Mouse (Mus musculus): ENCODE measurements around the gene Cyp2d26. TPM values are rescaled to one million over a fixed set of nuclear protein-coding genes. Genes with fewer than 3 reads are reported as not detected.

Gene Cyp2d26
- polyA plus RNA-seq, 1 experiment: 3.2 TPM

DNA sequence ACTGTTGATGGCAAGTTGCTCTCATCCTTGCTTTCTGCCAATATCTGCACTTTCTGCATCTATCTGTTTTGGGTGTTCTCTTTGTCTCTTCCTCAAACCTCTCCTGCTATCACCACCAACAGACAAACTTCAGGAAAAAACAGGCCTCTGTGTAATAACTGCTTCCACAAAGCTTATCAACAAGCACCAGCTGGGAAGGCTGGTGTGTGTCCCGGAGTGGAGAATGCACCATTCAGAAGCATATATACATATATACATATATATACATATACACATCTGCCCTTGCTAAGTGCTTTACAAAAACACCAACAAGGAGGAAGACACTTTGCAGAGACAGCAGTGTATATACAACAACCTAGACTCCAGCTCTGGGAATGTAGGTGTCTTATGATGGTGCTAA lies 16.5 kb upstream of the Cyp2d26 start:
- WGBS: 63% methylated on average over 1 of the region's 1 CpGs
- no peak overlapping the region for H3K27ac ChIP-seq (ENCODE audit: control insufficient read depth, insufficient read depth, low read depth, low read length, poor library complexity)
- no peak overlapping the region for H3K4me3 ChIP-seq (replicated peaks; ENCODE audit: control insufficient read depth, low read depth, low read length)
- no peak for TF ChIP-seq POLR2A (IDR thresholded peaks at IDR 0.05; ENCODE audit: borderline replicate concordance, control insufficient read depth, low read depth, low read length)
- no peak for TF ChIP-seq CTCF (IDR thresholded peaks at IDR 0.05; ENCODE audit: control insufficient read depth, insufficient read depth, low read length)
- no peaks in the 10 kb centered on the region for H3K4me1 ChIP-seq (ENCODE audit: control insufficient read depth, insufficient read depth, low read length)

DNA sequence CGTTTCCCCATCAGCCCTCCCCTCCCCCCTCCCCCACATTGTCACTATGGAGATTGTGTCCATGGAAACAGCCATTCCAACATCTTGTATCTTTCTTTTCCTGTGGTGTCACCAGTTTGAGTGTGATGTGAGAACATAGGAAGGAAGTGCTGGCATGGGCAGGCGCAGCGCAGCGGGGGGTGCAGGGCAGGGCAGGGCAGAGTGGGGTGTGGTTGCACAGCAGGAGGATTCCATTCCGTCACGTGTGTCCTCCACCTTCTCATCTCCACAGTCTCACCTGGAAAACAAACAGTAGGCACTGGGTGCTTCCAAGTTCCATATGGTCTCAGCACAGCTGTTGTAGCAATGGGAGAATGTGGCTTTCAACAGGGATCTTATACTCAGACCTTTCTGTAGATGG lies 15.4 kb upstream of the Cyp2d26 start:
- 60% methylated on average over 6 of the region's 6 CpGs for WGBS
- no peak overlapping the region for H3K4me3 ChIP-seq (replicated peaks; ENCODE audit: control insufficient read depth, low read depth, low read length)
- H3K27ac ChIP-seq (ENCODE audit: control insufficient read depth, insufficient read depth, low read depth, low read length, poor library complexity): no peak overlapping the region
- no peaks in the 10 kb centered on the region for H3K4me1 ChIP-seq (ENCODE audit: control insufficient read depth, insufficient read depth, low read length)
- TF ChIP-seq POLR2A (IDR thresholded peaks at IDR 0.05; ENCODE audit: borderline replicate concordance, control insufficient read depth, low read depth, low read length): no peak
- TF ChIP-seq CTCF (IDR thresholded peaks at IDR 0.05; ENCODE audit: control insufficient read depth, insufficient read depth, low read length): no peak

DNA sequence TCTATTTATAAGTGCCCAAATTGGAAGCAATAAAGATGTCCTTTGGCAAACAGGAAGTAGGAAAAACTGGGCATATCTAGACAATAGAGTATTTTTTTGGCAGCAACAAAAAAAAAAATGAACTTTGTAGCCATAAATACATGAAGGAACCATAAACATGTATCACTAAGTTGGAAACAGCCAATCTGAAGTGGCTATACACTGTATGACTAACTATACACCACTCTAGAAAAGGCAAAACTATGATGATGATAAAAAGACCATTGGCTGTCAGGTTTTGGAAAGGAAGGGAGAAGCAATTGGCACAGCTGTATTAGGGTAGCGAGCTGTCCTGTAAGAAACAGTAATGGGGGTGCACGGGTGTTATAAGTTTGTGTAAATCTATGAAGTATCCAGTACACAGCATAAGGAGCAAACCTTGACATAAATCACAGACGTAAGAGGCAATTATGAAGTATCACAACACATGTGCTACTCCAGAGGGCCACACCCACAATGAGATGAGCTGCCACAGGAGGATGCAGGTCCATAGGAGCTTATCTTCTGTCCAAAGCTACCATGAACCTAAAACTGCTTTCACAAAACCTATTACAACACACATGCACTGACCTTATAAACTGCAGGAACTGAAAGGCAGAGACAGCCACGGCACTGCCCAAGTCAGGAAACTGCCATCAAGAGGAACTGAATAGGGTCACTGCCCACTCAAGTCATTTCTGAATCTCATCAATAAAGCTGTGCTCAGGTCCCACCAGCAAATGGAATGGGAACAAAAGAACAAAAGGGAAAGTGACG lies 13.1 kb upstream of the Cyp2d26 start:
- 64% methylated on average over 5 of the region's 5 CpGs for WGBS
- H3K27ac ChIP-seq (ENCODE audit: control insufficient read depth, insufficient read depth, low read depth, low read length, poor library complexity): no peak overlapping the region
- TF ChIP-seq CTCF (IDR thresholded peaks at IDR 0.05; ENCODE audit: control insufficient read depth, insufficient read depth, low read length): no peak
- TF ChIP-seq POLR2A (IDR thresholded peaks at IDR 0.05; ENCODE audit: borderline replicate concordance, control insufficient read depth, low read depth, low read length): no peak
- H3K4me3 ChIP-seq (replicated peaks; ENCODE audit: control insufficient read depth, low read depth, low read length): no peak overlapping the region
- no peaks in the 10 kb centered on the region for H3K4me1 ChIP-seq (ENCODE audit: control insufficient read depth, insufficient read depth, low read length)

DNA sequence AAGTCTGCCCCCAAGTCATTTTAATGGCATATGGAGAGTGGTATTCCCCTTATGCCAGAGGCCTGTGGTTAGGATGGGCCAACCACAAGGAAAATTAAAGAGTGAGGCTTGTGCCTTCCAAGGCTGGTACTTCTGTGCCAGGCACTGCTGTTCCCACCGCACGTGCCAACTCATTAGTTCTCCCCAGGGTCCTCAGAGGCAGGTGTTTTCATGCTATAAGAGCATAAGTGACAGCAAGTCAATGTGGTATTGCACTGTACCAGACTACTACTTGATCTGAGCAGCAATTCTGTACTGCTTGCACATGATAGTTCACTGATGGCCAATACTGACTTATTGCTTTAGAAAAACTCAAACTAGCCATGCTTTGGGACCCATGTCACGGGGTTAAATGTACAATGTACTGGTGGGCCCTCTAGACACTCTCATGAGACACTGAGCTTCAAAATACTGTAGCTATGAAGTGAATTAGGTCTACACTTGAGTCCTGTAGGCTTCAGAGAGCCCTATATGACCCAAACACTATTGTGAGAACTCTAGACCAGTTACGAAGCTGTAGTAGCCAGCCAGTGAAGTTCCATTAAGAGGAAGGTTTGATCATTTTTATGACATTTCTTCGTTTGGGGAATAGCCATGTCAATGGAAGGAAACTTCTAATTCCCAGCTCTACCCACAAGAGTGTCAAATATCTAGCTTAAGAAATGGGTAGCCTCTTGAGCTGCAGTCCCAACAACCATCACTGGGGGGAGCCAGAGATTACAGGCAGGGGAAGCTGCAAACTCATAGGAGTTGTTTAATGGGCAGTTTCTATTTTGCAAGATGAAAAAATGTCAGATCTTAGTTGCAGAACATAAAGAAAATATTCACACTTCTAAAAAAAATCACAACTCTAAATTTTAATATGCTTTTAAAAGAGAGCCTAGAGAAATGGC lies 10.9 kb upstream of the Cyp2d26 start:
- no peak overlapping the region for H3K27ac ChIP-seq (ENCODE audit: control insufficient read depth, insufficient read depth, low read depth, low read length, poor library complexity)
- no peaks in the 10 kb centered on the region for H3K4me1 ChIP-seq (ENCODE audit: control insufficient read depth, insufficient read depth, low read length)
- H3K4me3 ChIP-seq (replicated peaks; ENCODE audit: control insufficient read depth, low read depth, low read length): no peak overlapping the region
- TF ChIP-seq POLR2A (IDR thresholded peaks at IDR 0.05; ENCODE audit: borderline replicate concordance, control insufficient read depth, low read depth, low read length) (no peak), CTCF (IDR thresholded peaks at IDR 0.05; ENCODE audit: control insufficient read depth, insufficient read depth, low read length) (peak; percentile 83)
- 68% methylated on average over 5 of the region's 5 CpGs for WGBS

DNA sequence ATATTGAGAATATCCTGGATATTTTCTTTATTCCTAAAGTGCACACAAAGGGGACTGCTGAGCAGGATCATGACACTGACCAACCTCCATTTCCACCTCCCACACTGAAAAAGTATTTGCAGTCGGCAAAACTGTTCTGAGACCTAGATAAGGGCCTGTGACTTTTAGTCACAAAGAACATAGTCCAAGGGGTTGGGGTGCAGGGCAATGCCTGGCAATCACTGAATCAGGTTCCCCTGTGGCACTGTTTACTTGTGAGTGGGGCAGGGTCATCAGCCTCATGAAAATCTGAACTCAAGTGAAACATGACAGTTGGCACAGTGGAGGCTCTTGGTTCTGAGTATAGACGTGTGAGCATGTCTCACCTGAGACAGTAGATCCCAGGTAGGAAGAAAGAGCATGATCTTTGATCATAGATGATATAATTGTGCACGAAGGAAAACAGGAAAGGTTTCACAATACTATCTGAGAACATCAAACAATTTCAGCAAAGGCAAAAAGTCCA lies 1.9 kb upstream of the Cyp2d26 start:
- Histone ChIP-seq H3K27ac (ENCODE audit: control insufficient read depth, insufficient read depth, low read depth, low read length, poor library complexity) (no peak overlapping the region), H3K4me1 (ENCODE audit: control insufficient read depth, insufficient read depth, low read length) (no peaks in the 10 kb centered on the region), H3K4me3 (replicated peaks; ENCODE audit: control insufficient read depth, low read depth, low read length) (no peak overlapping the region)
- 75% methylated on average over 3 of the region's 3 CpGs for WGBS
- TF ChIP-seq POLR2A (IDR thresholded peaks at IDR 0.05; ENCODE audit: borderline replicate concordance, control insufficient read depth, low read depth, low read length) (no peak), CTCF (IDR thresholded peaks at IDR 0.05; ENCODE audit: control insufficient read depth, insufficient read depth, low read length) (no peak)

DNA sequence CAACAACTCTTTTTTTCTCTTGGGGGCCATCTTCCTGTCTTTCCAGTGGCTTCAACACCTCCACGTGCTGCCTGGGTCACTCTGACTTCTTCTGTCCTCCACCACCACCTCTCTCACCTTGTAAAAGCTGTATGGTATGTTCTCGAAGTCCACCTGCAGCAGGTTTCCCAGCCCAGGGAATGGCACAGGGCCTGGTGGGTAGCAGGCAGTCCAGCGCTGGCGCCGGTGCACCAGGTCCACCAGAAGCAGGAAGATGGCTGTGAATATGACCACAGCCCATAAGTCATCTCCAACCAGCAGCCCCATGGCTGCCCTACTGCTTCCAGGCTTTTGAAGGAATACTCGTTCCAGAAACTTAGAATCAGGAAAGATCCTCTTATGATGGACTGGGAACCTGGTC lies 226 bp downstream of the Cyp2d26 start:
- 71% methylated on average over 6 of the region's 6 CpGs for whole genome bisulfite sequencing
- Histone ChIP-seq H3K4me3 (replicated peaks; ENCODE audit: control insufficient read depth, low read depth, low read length) (no peak overlapping the region), H3K4me1 (ENCODE audit: control insufficient read depth, insufficient read depth, low read length) (no peaks in the 10 kb centered on the region), H3K27ac (ENCODE audit: control insufficient read depth, insufficient read depth, low read depth, low read length, poor library complexity) (no peak overlapping the region)
- no peak for TF ChIP-seq CTCF (IDR thresholded peaks at IDR 0.05; ENCODE audit: control insufficient read depth, insufficient read depth, low read length)
- no peak for TF ChIP-seq POLR2A (IDR thresholded peaks at IDR 0.05; ENCODE audit: borderline replicate concordance, control insufficient read depth, low read depth, low read length)

DNA sequence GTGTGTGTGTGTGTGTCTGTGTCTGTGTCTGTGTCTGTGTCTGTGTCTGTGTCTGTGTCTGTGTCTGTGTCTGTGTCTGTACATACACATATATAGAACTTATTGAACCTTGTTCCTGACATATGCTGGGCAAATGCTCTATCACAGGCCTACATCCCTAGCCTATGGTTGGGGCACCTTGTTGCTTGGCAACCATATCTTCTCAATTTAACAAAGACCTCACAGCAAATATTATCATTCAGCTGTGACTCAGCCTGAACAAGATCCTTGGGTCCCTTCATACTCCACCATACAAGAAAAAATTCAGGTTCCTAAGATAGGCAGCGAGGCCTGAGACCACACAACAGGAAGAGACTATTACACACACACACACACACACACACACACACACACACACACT lies 640 bp downstream of the Cyp2d26 start:
- no peak overlapping the region for H3K27ac ChIP-seq (ENCODE audit: control insufficient read depth, insufficient read depth, low read depth, low read length, poor library complexity)
- no peak overlapping the region for H3K4me3 ChIP-seq (replicated peaks; ENCODE audit: control insufficient read depth, low read depth, low read length)
- 25% methylated on average over 1 of the region's 1 CpGs for WGBS
- TF ChIP-seq POLR2A (IDR thresholded peaks at IDR 0.05; ENCODE audit: borderline replicate concordance, control insufficient read depth, low read depth, low read length): no peak
- no peak for TF ChIP-seq CTCF (IDR thresholded peaks at IDR 0.05; ENCODE audit: control insufficient read depth, insufficient read depth, low read length)
- H3K4me1 ChIP-seq (ENCODE audit: control insufficient read depth, insufficient read depth, low read length): no peaks in the 10 kb centered on the region

DNA sequence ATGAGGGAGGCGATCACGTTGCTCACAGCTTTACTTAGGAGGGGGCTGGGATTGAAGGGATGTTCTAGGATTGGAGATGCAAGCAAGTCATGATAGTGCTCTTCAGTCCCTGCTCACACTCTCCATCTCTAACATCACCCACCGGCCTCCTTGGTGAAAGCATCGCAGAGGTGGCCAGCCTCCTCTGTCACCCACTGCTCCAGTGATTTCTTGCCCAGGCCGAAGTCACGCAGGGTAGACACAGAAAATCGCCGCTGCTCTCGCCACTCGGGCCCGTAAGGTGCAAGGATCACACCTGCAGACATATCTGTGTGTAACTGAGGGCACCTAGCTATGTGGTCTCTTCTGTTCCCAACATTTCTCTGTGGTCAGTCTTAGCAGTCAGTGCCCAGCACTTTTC lies 1.5 kb downstream of the Cyp2d26 start:
- H3K4me3 ChIP-seq (replicated peaks; ENCODE audit: control insufficient read depth, low read depth, low read length): no peak overlapping the region
- WGBS: 87% methylated on average over 11 of the region's 11 CpGs
- H3K4me1 ChIP-seq (ENCODE audit: control insufficient read depth, insufficient read depth, low read length): no peaks in the 10 kb centered on the region
- TF ChIP-seq CTCF (IDR thresholded peaks at IDR 0.05; ENCODE audit: control insufficient read depth, insufficient read depth, low read length) (no peak), POLR2A (IDR thresholded peaks at IDR 0.05; ENCODE audit: borderline replicate concordance, control insufficient read depth, low read depth, low read length) (no peak)
- H3K27ac ChIP-seq (ENCODE audit: control insufficient read depth, insufficient read depth, low read depth, low read length, poor library complexity): no peak overlapping the region
